Mouse (Mus musculus) intestine, embryonic 14.5 days (tissue): ENCODE results near the gene Olfr484. TPM values are rescaled to one million over a fixed set of nuclear protein-coding genes. Genes with fewer than 3 reads are reported as not detected.
"Not testable (repeated sequence)": the region's sequence is repeated elsewhere in the genome, so short reads cannot be mapped to it uniquely, and the experiment has no call there.

Experiments
- ATAC-seq: fragments of 200-750 bp; cut with Nextera tagmentation; replicated peaks from 2 replicates; pipeline ENCODE4 v1.8.0; 2017; ENCODE audit warnings: low read depth, moderate number of reproducible peaks, moderate TSS enrichment, moderate library complexity; ENCODE audit not compliant: low FRiP score, low TSS enrichment
- DNase-seq: peaks from one replicate; pipeline ENCODE4 v3.0.0-alpha.2; 2018; ENCODE audit warnings: low spot score
- H3K27ac ChIP-seq: fragments of 300-500 bp; sonication (generic); 2 replicates; pipeline ENCODE4 v1.5.1; 2014; ENCODE audit warnings: low read depth, mild to moderate bottlenecking, control low read depth
- H3K27me3 ChIP-seq: fragments of 300-500 bp; sonication (generic); replicated peaks from 2 replicates; pipeline ENCODE4 v1.6.1; 2014; ENCODE audit warnings: low read length, control low read depth; ENCODE audit not compliant: control insufficient read depth, insufficient read depth
- H3K36me3 ChIP-seq: fragments of 300-500 bp; sonication (generic); 2 replicates; pipeline ENCODE4 v1.6.1; 2014; ENCODE audit warnings: low read length, control low read depth; ENCODE audit not compliant: control insufficient read depth, insufficient read depth
- H3K4me1 ChIP-seq: fragments of 300-500 bp; sonication (generic); replicated peaks from 2 replicates; pipeline ENCODE4 v1.6.1; 2014; ENCODE audit warnings: low read length, control low read depth, mixed read lengths; ENCODE audit not compliant: control insufficient read depth, insufficient read depth
- H3K4me2 ChIP-seq: fragments of 300-500 bp; sonication (generic); 2 replicates; pipeline ENCODE4 v1.6.1; 2014; ENCODE audit warnings: low read length
- H3K4me3 ChIP-seq: fragments of 300-500 bp; sonication (generic); 2 replicates; pipeline ENCODE4 v1.5.1; 2014; ENCODE audit warnings: low read depth, low read length, control low read depth, mixed read lengths
- H3K9ac ChIP-seq: fragments of 300-500 bp; sonication (generic); 2 replicates; pipeline ENCODE4 v1.6.1; 2014; ENCODE audit warnings: mild to moderate bottlenecking, low read length
- H3K9me3 ChIP-seq: fragments of 300-500 bp; sonication (generic); 2 replicates; pipeline ENCODE4 v1.6.1; 2016; ENCODE audit warnings: low read length, control low read depth; ENCODE audit not compliant: control insufficient read depth
- WGBS: fragments of 180-500 bp; shearing (Covaris S2); extraction: QIAGEN DNeasy Blood & Tissue Kit; methylation state at CpG from one replicate; pipeline ENCODE4 v1.1.7; 2014; 5-methylcytosine and 5-hydroxymethylcytosine counted together
- polyA plus RNA-seq: library from polyadenylated mRNA; unstranded; fragments of >200 nt; fragmentation: Nextera tagmentation; extraction: Ambion mirVana; gene quantifications from 2 replicates; pipeline ENCODE4 v1.2.1, GENCODE M21; 2014

Gene Olfr484
- not detected in 2 replicates for polyA plus RNA-seq

DNA sequence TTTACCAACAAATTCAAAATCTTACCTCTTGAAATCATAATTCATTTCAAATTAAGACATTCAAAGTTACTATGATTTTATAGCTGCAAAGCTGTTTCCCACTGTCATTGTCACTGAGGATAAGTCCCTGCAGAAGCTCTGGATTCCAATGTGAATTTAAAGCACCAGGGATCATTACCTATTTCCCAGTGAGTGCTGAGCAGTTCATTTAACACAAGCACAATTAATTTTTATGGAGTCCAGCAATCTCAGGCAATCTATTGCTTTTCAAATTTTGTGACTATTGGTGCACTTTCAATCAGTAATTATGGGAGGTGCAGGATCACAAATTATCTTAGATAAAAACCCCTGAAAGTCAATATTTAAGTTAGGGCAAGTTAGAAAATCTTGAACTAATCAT, at the start of gene Olfr484:
Gene Olfr484, minus strand, starts transcription at position 101 of the 400 bp plus-strand sequence.
- Histone ChIP-seq H3K4me2 (no peak within 1 kb of the TSS), H3K4me3 (no peak within 1 kb of the TSS), H3K27me3 (no peaks in the 10 kb centered on the region), H3K36me3 (no peaks in the 10 kb centered on the region), H3K27ac (no peak within 1 kb of the TSS), H3K9me3 (no peaks in the 10 kb centered on the region), H3K4me1 (no peaks in the 10 kb centered on the region), H3K9ac (no peak within 1 kb of the TSS)
- no peak for ATAC-seq
- DNase-seq, result no peak

DNA sequence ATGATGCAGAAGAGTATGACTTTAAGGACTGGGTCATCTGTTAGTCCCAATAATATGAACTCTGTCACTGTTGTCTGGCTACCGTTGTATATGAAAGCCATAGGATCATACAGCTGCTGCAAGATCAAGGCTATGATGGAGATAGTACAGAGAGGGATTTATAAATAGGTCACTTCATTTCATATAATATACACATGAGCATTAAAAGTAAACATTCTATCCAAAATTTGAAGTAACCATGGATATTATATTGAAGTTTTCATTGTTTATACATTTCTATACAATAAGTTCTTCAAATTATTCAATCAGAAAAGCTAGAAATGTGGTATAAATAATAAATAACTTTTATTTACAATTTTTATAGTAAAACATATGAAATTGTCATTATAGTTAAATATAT, 45.4 kb upstream of the Olfr484 start, which contains the start of gene Olfr486:
Gene Olfr486, minus strand, starts transcription at position 101 of the 400 bp plus-strand sequence.
- H3K9ac ChIP-seq, H3K27ac ChIP-seq, DNase-seq, H3K4me2 ChIP-seq, H3K4me3 ChIP-seq, H3K36me3 ChIP-seq, H3K4me1 ChIP-seq, H3K27me3 ChIP-seq, ATAC-seq, H3K9me3 ChIP-seq: not testable (repeated sequence)
- WGBS, result 88% methylated on average over 1 of the region's 1 CpGs

DNA sequence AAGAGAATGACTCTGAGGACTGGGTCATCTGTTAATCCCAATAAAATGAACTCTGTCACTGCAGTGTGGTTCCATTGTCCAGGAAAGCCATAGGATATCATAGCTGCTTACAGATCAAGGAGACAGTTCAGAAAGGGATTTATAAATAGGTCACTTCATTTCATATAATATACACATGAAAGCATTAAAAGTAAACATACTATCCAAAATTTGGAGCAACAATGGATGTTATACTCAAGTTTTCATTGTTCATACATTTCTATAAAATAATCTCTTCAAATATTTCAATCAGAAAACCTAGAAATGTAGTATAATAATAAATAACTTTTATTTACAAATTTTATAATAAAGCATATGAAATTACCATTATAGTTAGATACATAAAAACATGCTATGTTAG, 32.5 kb upstream of the Olfr484 start, which contains the start of gene Olfr485:
Gene Olfr485, minus strand, starts transcription at position 101 of the 400 bp plus-strand sequence.
- no peak within 1 kb of the TSS for H3K9ac ChIP-seq

DNA sequence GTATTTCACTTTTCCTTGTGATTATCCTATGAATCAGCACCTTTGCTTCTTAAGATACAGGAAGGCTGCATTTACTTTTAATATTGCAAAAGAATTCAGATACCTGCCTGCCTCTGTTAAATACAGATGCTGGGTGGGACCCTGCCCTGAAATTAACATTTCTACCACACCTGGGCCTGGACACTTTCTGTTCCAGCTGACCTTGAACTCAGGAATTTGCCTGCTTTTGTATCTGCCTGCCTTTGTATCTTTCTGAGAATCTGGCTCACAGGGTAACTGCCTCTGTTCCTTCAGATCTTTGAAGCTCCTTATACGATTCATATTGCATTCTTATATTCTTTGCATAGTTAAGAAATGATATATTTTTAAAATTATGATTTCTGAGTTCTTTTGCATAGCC, 5.8 kb downstream of the Olfr484 start:
- no peak for ATAC-seq
- Histone ChIP-seq H3K4me1 (no peaks in the 10 kb centered on the region), H3K27ac (no peak overlapping the region), H3K9me3 (no peaks in the 10 kb centered on the region), H3K4me2 (no peak overlapping the region), H3K36me3 (no peaks in the 10 kb centered on the region), H3K27me3 (no peaks in the 10 kb centered on the region), H3K4me3 (no peak overlapping the region), H3K9ac (no peak overlapping the region)
- WGBS, result 63% methylated on average over 1 of the region's 1 CpGs
- DNase-seq, result no peak

More for the DNA sequence above, 32.5 kb upstream of the Olfr484 start, which contains the start of gene Olfr485:
- no peak within 1 kb of the TSS for H3K4me3 ChIP-seq
- H3K4me2 ChIP-seq, result no peak within 1 kb of the TSS
- H3K27me3 ChIP-seq, result no peaks in the 10 kb centered on the region
- no peaks in the 10 kb centered on the region for H3K36me3 ChIP-seq
- H3K4me1 ChIP-seq, result no peaks in the 10 kb centered on the region
- no peak for DNase-seq
- no peak for ATAC-seq
- H3K27ac ChIP-seq, result no peak within 1 kb of the TSS
- no peaks in the 10 kb centered on the region for H3K9me3 ChIP-seq

DNA sequence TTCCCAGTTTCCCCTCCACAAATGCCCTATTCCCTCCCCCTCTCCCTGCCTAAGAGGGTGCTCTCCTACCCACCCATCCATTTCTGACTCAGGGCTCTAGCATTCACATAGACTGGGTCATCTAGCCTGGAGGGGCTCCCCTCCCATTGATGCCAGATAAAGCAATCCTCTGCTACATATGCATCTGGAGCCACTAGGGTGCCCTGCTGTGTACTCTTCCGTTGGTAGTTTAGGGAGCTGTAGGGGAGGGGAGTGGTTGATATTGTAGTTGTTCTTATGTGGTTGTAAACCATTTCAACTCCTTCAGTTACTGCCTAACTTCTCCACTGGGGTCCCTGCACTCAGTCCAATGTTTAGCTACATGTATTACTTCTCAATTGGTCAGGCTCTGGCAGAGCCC, 6.6 kb downstream of the Olfr484 start:
- no peaks in the 10 kb centered on the region for H3K4me1 ChIP-seq
- 4% methylated on average over 1 of the region's 1 CpGs for WGBS
- no peak overlapping the region for H3K4me3 ChIP-seq
- H3K27me3 ChIP-seq, result no peaks in the 10 kb centered on the region
- no peaks in the 10 kb centered on the region for H3K36me3 ChIP-seq
- H3K27ac ChIP-seq, result no peak overlapping the region
- H3K9ac ChIP-seq, result no peak overlapping the region
- ATAC-seq (no peak), DNase-seq (no peak)
- H3K9me3 ChIP-seq, result no peaks in the 10 kb centered on the region
- no peak overlapping the region for H3K4me2 ChIP-seq

DNA sequence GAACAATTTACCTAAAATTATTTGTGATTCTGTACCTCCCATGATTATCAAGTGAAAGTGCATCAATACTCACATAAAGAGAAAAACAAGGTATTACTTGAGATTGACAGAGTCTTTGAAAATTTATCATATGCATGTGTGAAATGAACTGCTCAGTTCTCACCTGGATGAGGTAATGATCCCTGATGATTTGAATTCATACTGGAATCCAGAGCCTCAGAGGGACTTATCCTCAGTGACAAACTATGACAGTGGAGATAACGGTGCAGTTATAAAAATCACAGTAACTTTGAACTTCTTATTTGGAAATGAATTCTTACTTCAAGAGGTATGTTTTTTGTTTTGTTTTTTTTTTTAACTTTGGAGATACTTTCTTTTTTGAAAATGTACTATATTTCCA, 26.7 kb downstream of the Olfr484 start, which contains the start of gene Olfr483:
Gene Olfr483, plus strand, starts transcription at position 301 of the 400 bp plus-strand sequence.
- Histone ChIP-seq H3K4me1 (no peaks in the 10 kb centered on the region), H3K27ac (no peak within 1 kb of the TSS), H3K27me3 (no peaks in the 10 kb centered on the region), H3K9me3 (no peaks in the 10 kb centered on the region), H3K4me2 (no peak within 1 kb of the TSS), H3K36me3 (no peaks in the 10 kb centered on the region), H3K4me3 (no peak within 1 kb of the TSS), H3K9ac (no peak within 1 kb of the TSS)
- WGBS, result 88% methylated on average over 1 of the region's 1 CpGs
- no peak for DNase-seq
- ATAC-seq, result no peak

DNA sequence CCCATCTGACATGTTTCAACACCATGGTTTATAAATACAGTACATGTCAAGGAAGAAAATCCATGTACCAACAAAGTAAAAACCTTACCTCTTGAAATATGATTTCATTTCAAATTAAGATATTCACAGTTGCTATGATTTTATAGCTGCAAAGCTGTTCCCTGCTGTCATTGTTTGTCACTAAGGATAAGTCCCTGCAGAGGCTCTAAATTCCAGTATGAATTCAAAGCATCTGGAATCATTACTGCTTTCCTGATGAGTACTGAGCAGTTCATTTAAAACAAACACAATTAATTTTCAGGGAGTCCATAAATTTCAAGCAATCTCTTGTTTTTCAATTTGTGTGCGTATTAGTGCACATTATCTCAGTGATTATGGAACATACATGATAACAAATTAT, 29.8 kb downstream of the Olfr484 start, which contains the start of gene Olfr482:
Gene Olfr482, minus strand, starts transcription at position 101 of the 400 bp plus-strand sequence.
- Histone ChIP-seq H3K9ac (no peak within 1 kb of the TSS), H3K4me3 (no peak within 1 kb of the TSS), H3K27me3 (no peaks in the 10 kb centered on the region), H3K4me1 (no peaks in the 10 kb centered on the region), H3K9me3 (no peaks in the 10 kb centered on the region), H3K36me3 (no peaks in the 10 kb centered on the region), H3K27ac (no peak within 1 kb of the TSS), H3K4me2 (no peak within 1 kb of the TSS)
- no peak for ATAC-seq
- no peak for DNase-seq
- 78% methylated on average over 1 of the region's 1 CpGs for WGBS

DNA sequence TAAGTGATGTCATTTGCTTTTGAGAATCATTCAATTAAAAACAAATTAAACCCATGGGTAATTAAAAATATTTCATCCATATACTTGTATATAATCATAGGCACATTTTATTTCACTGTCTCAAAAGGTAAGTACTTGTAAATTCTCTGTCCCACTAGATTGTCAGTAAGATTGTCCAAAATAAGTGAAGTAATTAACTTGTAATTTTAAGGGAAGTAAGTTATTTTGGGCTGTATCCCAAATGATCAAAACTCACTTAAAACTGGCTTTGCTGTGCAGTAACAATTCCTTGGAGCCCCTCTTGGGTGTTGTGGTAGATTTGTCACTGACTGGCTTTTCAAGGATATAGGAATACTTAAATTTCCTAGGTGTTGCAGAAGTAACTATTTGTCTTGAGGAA, 47.7 kb downstream of the Olfr484 start, which contains the start of gene Olfr481:
Gene Olfr481, plus strand, starts transcription at position 301 of the 400 bp plus-strand sequence.
- ATAC-seq (no peak), DNase-seq (no peak)
- Histone ChIP-seq H3K27ac (no peak within 1 kb of the TSS), H3K4me2 (no peak within 1 kb of the TSS), H3K27me3 (no peaks in the 10 kb centered on the region), H3K4me3 (no peak within 1 kb of the TSS), H3K9ac (no peak within 1 kb of the TSS), H3K4me1 (no peaks in the 10 kb centered on the region), H3K9me3 (no peaks in the 10 kb centered on the region), H3K36me3 (no peaks in the 10 kb centered on the region)
